Mouse (Mus musculus): ENCODE measurements around the gene Rab27a. TPM values are rescaled to one million over a fixed set of nuclear protein-coding genes. Genes with fewer than 3 reads are reported as not detected.

Gene Rab27a
- polyA plus RNA-seq (2017; shearing (Covaris generic)), result 56.6 TPM

GRCm38 (mm10) chr9:73044146-73045079, at the start of gene Rab27a:
TSS of gene Rab27a (plus strand) at chr9:73044854.

DNA sequence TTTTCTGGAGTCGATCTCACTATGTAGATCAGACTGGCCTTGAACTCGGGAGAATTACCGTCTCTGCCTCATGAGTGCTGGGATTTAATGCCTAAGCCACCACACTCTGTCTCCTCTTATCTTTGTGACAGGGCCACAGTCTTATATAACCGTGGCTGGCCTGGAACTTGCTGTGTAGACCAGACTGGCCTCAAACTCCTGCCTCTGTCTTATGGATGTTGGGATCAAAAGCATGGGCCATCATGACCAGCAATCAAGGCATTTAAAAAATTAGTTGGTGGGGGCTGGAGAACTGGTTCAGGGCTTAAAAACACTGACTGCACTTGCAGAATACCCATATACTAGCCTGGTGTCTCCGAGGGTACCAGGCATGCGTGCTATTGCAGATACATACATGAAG, 4.6 kb upstream of the Rab27a start, which contains the start of gene Pigb:
Gene Pigb, minus strand, starts transcription at position 299 of the 400 bp plus-strand sequence.

GRCm38 (mm10) chr9:73101536-73101935, 56.9 kb downstream of the Rab27a start, which contains the start of gene Khdc3:
TSS of gene Khdc3 (plus strand) at chr9:73101836.

DNA sequence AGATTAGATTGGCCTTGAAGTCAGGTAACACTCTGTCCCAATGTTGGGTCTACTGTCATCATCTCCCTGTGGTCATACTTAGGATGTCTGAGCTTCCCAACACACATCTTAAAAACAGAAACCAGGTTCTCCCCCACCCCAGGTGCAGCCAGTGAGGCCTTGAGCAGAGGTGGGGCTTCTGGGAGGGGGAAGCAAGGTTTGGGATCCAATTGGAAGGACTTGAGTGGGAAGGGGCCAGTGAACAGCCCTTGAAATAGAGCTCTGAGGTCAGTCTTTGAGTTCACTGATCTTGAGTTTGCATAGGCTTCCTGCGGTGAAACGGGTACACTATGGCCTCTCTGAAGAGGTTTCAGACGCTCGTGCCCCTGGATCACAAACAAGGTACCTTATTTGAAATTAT, 57.5 kb downstream of the Rab27a start, which contains the start of gene Gm20509:
Gene Gm20509, plus strand, starts transcription at position 290 of the 400 bp plus-strand sequence.

DNA sequence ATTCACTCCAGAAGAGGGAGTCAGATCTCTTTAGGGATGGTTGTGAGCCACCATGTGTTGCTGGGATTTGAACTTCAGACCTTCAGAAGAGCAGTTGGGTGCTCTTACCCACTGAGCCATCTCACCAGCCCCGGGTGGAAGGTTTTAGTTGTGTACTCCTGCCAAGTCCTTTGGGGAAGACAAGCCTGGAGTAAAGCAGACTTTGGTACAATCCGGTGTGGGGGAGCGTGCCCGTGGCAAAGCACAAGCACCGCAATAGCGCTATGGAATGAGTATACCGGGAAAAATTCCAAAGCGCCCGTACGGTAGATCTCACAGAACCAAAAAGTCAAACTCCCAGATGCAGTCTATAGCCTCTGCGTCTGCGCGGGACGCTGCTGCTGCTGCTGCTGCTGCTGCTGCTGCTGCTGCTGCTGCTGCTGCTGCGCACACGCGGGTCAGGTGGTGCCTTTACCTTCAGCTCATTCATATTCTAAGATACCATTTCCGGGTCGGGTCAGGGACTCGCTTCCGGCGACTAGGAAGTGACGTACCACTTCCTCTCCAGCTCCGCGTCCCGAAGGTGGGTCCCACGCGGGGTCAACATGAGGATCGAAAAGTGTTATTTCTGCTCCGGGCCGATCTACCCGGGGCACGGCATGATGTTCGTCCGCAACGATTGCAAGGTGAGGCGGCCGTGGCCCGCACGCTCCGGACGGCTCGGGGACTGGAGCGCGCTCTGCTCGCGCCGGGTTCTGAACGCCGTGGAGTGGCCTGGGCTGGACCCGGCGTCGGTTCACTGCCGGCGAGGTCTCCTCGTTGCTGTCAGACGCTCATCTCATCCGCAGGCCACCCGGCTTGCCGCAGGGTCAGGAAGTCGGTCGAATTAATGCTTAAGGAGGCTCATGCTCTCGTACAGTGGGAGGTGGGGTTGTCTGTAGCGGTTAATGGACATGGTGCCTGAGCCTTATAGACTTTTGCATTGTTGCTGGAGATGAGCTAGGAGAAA, 68.6 kb downstream of the Rab27a start, which contains the start of gene Rsl24d1:
Gene Rsl24d1, plus strand, starts transcription at position 508 of the 988 bp plus-strand sequence.

Other genes starting within 250 kb of the Rab27a start
- gene Prtg, start 238.0 kb upstream of the Rab27a start, polyA plus RNA-seq (2017; shearing (Covaris generic)), result not detected
- gene Pygo1, start 119.2 kb upstream of the Rab27a start, polyA plus RNA-seq (2017; shearing (Covaris generic)), result not detected
- gene Dyx1c1, start 86.1 kb upstream of the Rab27a start, polyA plus RNA-seq (2017; shearing (Covaris generic)), result 2.7 TPM
- gene Gm44503, start 86.0 kb upstream of the Rab27a start, polyA plus RNA-seq (2017; shearing (Covaris generic)), result not detected
- gene Ccpg1os, start 59.5 kb upstream of the Rab27a start, polyA plus RNA-seq (2017; shearing (Covaris generic)), result 8.9 TPM
- 109 TPM for gene Ccpg1, start 59.4 kb upstream of the Rab27a start, polyA plus RNA-seq (2017; shearing (Covaris generic))
- gene Pigb, start 4.5 kb upstream of the Rab27a start, polyA plus RNA-seq (2017; shearing (Covaris generic)), result 25.5 TPM
- 0.27 TPM for gene Khdc3, start 57.0 kb downstream of the Rab27a start, polyA plus RNA-seq (2017; shearing (Covaris generic))
- gene Gm20509, start 57.6 kb downstream of the Rab27a start, polyA plus RNA-seq (2017; shearing (Covaris generic)), result not detected
- 86.1 TPM for gene Rsl24d1, start 68.6 kb downstream of the Rab27a start, polyA plus RNA-seq (2017; shearing (Covaris generic))

Data from activated CD4-positive, CD25-positive, alpha-beta regulatory T cell, adult 9 weeks (primary cell).